Mouse (Mus musculus) intestine, embryonic 16.5 days (tissue): ENCODE results near the gene Vgll4. TPM values are rescaled to one million over a fixed set of nuclear protein-coding genes. Genes with fewer than 3 reads are reported as not detected.

ENCODE experiments used
- ATAC-seq: fragments of 200-750 bp; cut with Nextera tagmentation; 2 replicates; pipeline ENCODE4 v1.8.0; 2017; ENCODE audit warnings: moderate TSS enrichment, moderate library complexity
- H3K27ac ChIP-seq: fragments of 300-500 bp; sonication (generic); 2 replicates; pipeline ENCODE4 v1.5.1; 2014; ENCODE audit warnings: mild to moderate bottlenecking, low read length
- H3K27me3 ChIP-seq: fragments of 300-500 bp; sonication (generic); replicated peaks from 2 replicates; pipeline ENCODE4 v1.6.1; 2014; ENCODE audit warnings: low read length, control low read depth, mixed read lengths; ENCODE audit not compliant: control insufficient read depth, insufficient read depth
- H3K36me3 ChIP-seq: fragments of 300-500 bp; sonication (generic); 2 replicates; pipeline ENCODE4 v1.6.1; 2014; ENCODE audit warnings: low read length, control low read depth; ENCODE audit not compliant: control insufficient read depth, insufficient read depth
- H3K4me1 ChIP-seq: fragments of 300-500 bp; sonication (generic); 2 replicates; pipeline ENCODE4 v1.6.1; 2014; ENCODE audit warnings: low read length, control low read depth, mixed read lengths; ENCODE audit not compliant: control insufficient read depth, insufficient read depth
- H3K4me2 ChIP-seq: fragments of 300-500 bp; sonication (generic); 2 replicates; pipeline ENCODE4 v1.6.1; 2014; ENCODE audit warnings: low read depth, low read length, control low read depth
- H3K4me3 ChIP-seq: fragments of 300-500 bp; sonication (generic); 2 replicates; pipeline ENCODE4 v1.5.1; 2014; ENCODE audit warnings: mild to moderate bottlenecking, low read length
- H3K9ac ChIP-seq: fragments of 300-500 bp; sonication (generic); 2 replicates; pipeline ENCODE4 v1.6.1; 2014; ENCODE audit warnings: low read depth, low read length
- H3K9me3 ChIP-seq: fragments of 300-500 bp; sonication (generic); 2 replicates; pipeline ENCODE4 v1.6.1; 2016; ENCODE audit warnings: low read length, control low read depth; ENCODE audit not compliant: control insufficient read depth
- WGBS: fragments of 180-500 bp; shearing (Covaris S2); extraction: QIAGEN DNeasy Blood & Tissue Kit; methylation state at CpG from one replicate; pipeline ENCODE4 v1.1.7; 2014; 5-methylcytosine and 5-hydroxymethylcytosine counted together
- polyA plus RNA-seq: library from polyadenylated mRNA; unstranded; fragments of >200 nt; fragmentation: Nextera tagmentation; extraction: Ambion mirVana; gene quantifications from 2 replicates; pipeline ENCODE4 v1.2.1, GENCODE M21; 2015

Gene Vgll4
- polyA plus RNA-seq, 1 experiment from 2014 or later: 75.7 TPM

- no peak overlapping the region for H3K4me2 ChIP-seq
- WGBS: 57% methylated on average over 7 of the region's 7 CpGs
- H3K27ac ChIP-seq: peak overlapping the region; percentile 24; the same call in 1 of the 2 replicates
- H3K9me3 ChIP-seq: no peaks in the 10 kb centered on the region
- H3K4me3 ChIP-seq: no peak overlapping the region
- ATAC-seq: peak; percentile 85
- no peaks in the 10 kb centered on the region for H3K27me3 ChIP-seq
- no peaks in the 10 kb centered on the region for H3K36me3 ChIP-seq
- H3K9ac ChIP-seq: no peak overlapping the region
- H3K4me1 ChIP-seq: no peaks in the 10 kb centered on the region
Measured at GRCm38 (mm10) chr6:114987966-114988618, 18.3 kb upstream of the Vgll4 start.

GRCm38 (mm10) chr6:114982671-114983070 lies 12.9 kb upstream of the Vgll4 start:
- H3K4me3 ChIP-seq: no peak overlapping the region
- ATAC-seq: peak; percentile 71; the same call in 1 of the 2 replicates
- no peak overlapping the region for H3K27ac ChIP-seq
- H3K4me2 ChIP-seq: no peak overlapping the region
- WGBS: 51% methylated on average over 7 of the region's 7 CpGs
- H3K27me3 ChIP-seq: no peaks in the 10 kb centered on the region
- H3K4me1 ChIP-seq: no peaks in the 10 kb centered on the region
- no peak overlapping the region for H3K9ac ChIP-seq
- H3K36me3 ChIP-seq: no peaks in the 10 kb centered on the region
- H3K9me3 ChIP-seq: no peaks in the 10 kb centered on the region

- 71% methylated on average over 1 of the region's 1 CpGs for WGBS
- ATAC-seq: no peak
- Histone ChIP-seq H3K9ac (no peak overlapping the region), H3K4me2 (no peak overlapping the region), H3K27ac (no peak overlapping the region), H3K9me3 (no peaks in the 10 kb centered on the region), H3K27me3 (no peaks in the 10 kb centered on the region), H3K36me3 (no peaks in the 10 kb centered on the region), H3K4me1 (no peaks in the 10 kb centered on the region), H3K4me3 (no peak overlapping the region)
Measured at GRCm38 (mm10) chr6:114979715-114980114, 9.9 kb upstream of the Vgll4 start.

- no peaks in the 10 kb centered on the region for H3K36me3 ChIP-seq
- no peak for ATAC-seq
- H3K4me1 ChIP-seq: no peaks in the 10 kb centered on the region
- H3K27ac ChIP-seq: no peak overlapping the region
- 72% methylated on average over 7 of the region's 7 CpGs for WGBS
- no peak overlapping the region for H3K9ac ChIP-seq
- no peak overlapping the region for H3K4me3 ChIP-seq
- H3K9me3 ChIP-seq: no peaks in the 10 kb centered on the region
- no peak overlapping the region for H3K4me2 ChIP-seq
- no peaks in the 10 kb centered on the region for H3K27me3 ChIP-seq
Measured at GRCm38 (mm10) chr6:114976915-114977419, 7.2 kb upstream of the Vgll4 start.

GRCm38 (mm10) chr6:114974331-114974730 lies 4.5 kb upstream of the Vgll4 start:
- Histone ChIP-seq H3K9ac (no peak overlapping the region), H3K4me3 (no peak overlapping the region), H3K27ac (no peak overlapping the region), H3K9me3 (no peaks in the 10 kb centered on the region), H3K4me2 (no peak overlapping the region), H3K27me3 (no peaks in the 10 kb centered on the region), H3K4me1 (peaks cover 4% of the 10 kb centered on the region; the same call in 1 of the 2 replicates), H3K36me3 (no peaks in the 10 kb centered on the region)
- 90% methylated on average over 1 of the region's 1 CpGs for WGBS
- ATAC-seq: no peak

GRCm38 (mm10) chr6:114972988-114973387 lies 3.2 kb upstream of the Vgll4 start:
- WGBS: 35% methylated on average over 1 of the region's 1 CpGs
- Histone ChIP-seq H3K27me3 (no peaks in the 10 kb centered on the region), H3K4me2 (no peak overlapping the region), H3K4me3 (no peak overlapping the region), H3K4me1 (peaks cover 7% of the 10 kb centered on the region; the same call in 1 of the 2 replicates), H3K27ac (no peak overlapping the region), H3K9me3 (no peaks in the 10 kb centered on the region), H3K36me3 (no peaks in the 10 kb centered on the region), H3K9ac (no peak overlapping the region)
- ATAC-seq: no peak

GRCm38 (mm10) chr6:114970895-114971294 lies 1.1 kb upstream of the Vgll4 start:
- H3K4me1 ChIP-seq: peaks cover 17% of the 10 kb centered on the region
- H3K27me3 ChIP-seq: no peaks in the 10 kb centered on the region
- no peak for ATAC-seq
- no peak overlapping the region for H3K9ac ChIP-seq
- no peaks in the 10 kb centered on the region for H3K9me3 ChIP-seq
- H3K36me3 ChIP-seq: no peaks in the 10 kb centered on the region
- H3K4me2 ChIP-seq: no peak overlapping the region
- 69% methylated on average over 5 of the region's 5 CpGs for WGBS
- no peak overlapping the region for H3K4me3 ChIP-seq
- no peak overlapping the region for H3K27ac ChIP-seq

GRCm38 (mm10) chr6:114970386-114970785 lies 592 bp upstream of the Vgll4 start:
- H3K4me1 ChIP-seq: peaks cover 19% of the 10 kb centered on the region
- ATAC-seq: no peak
- 22% methylated on average over 6 of the region's 6 CpGs for WGBS
- no peaks in the 10 kb centered on the region for H3K36me3 ChIP-seq
- H3K4me3 ChIP-seq: no peak overlapping the region
- H3K27ac ChIP-seq: no peak overlapping the region; the same call in 1 of the 2 replicates
- H3K4me2 ChIP-seq: peak overlapping the region; percentile 99; the same call in 1 of the 2 replicates
- no peak overlapping the region for H3K9ac ChIP-seq
- H3K9me3 ChIP-seq: no peaks in the 10 kb centered on the region
- H3K27me3 ChIP-seq: no peaks in the 10 kb centered on the region

- Histone ChIP-seq H3K4me3 (peak overlapping the region; percentile 79), H3K4me1 (peaks cover 25% of the 10 kb centered on the region), H3K36me3 (no peaks in the 10 kb centered on the region), H3K27ac (peak overlapping the region; percentile 84), H3K4me2 (peak overlapping the region; percentile 99), H3K27me3 (no peaks in the 10 kb centered on the region), H3K9ac (peak overlapping the region; percentile 82), H3K9me3 (no peaks in the 10 kb centered on the region)
- peak; percentile 92 for ATAC-seq
- under 1% methylated on average over 76 of the region's 82 CpGs for WGBS
Measured at GRCm38 (mm10) chr6:114968361-114969212, 1.2 kb downstream of the Vgll4 start.
